Mouse (Mus musculus) hindbrain, embryonic 11.5 days (tissue): Measurements from ENCODE around the gene Sptb. TPM values are rescaled to one million over a fixed set of nuclear protein-coding genes. Genes with fewer than 3 reads are reported as not detected.

Experiments
- ATAC-seq: fragments of 200-750 bp; cut with Nextera tagmentation; 2 replicates; pipeline ENCODE4 v1.8.0; 2017; ENCODE audit warnings: mild to moderate bottlenecking, moderate TSS enrichment, moderate library complexity; ENCODE audit not compliant: low FRiP score
- DNase-seq: peaks from one replicate; pipeline ENCODE4 v3.0.0-alpha.2; 2015; ENCODE audit warnings: low spot score
- H3K27ac ChIP-seq: fragments of 300-500 bp; sonication (generic); 2 replicates; pipeline ENCODE4 v1.5.1; 2014; ENCODE audit warnings: mild to moderate bottlenecking, low read depth, low read length
- H3K27me3 ChIP-seq: fragments of 300-500 bp; sonication (generic); 2 replicates; pipeline ENCODE4 v1.6.1; 2014; ENCODE audit warnings: mild to moderate bottlenecking, low read length, moderate library complexity, mixed read lengths; ENCODE audit not compliant: control insufficient read depth, insufficient read depth
- H3K36me3 ChIP-seq: fragments of 300-500 bp; sonication (generic); 2 replicates; pipeline ENCODE4 v1.6.1; 2014; ENCODE audit warnings: mild to moderate bottlenecking, low read length, moderate library complexity, mixed read lengths; ENCODE audit not compliant: control insufficient read depth, insufficient read depth
- H3K4me1 ChIP-seq: fragments of 300-500 bp; sonication (generic); replicated peaks from 2 replicates; pipeline ENCODE4 v1.6.1; 2014; ENCODE audit warnings: low read length, mixed read lengths; ENCODE audit not compliant: control insufficient read depth, insufficient read depth
- H3K4me2 ChIP-seq: fragments of 300-500 bp; sonication (generic); replicated peaks from 2 replicates; pipeline ENCODE4 v1.6.1; 2014; ENCODE audit warnings: mild to moderate bottlenecking, low read depth, low read length
- H3K4me3 ChIP-seq: fragments of 300-500 bp; sonication (generic); 2 replicates; pipeline ENCODE4 v1.5.1; 2014; ENCODE audit warnings: low read depth, low read length
- H3K9ac ChIP-seq: fragments of 300-500 bp; sonication (generic); 2 replicates; pipeline ENCODE4 v1.6.1; 2014; ENCODE audit warnings: low read depth, low read length
- H3K9me3 ChIP-seq: fragments of 300-500 bp; sonication (generic); 2 replicates; pipeline ENCODE4 v1.6.1; 2016; ENCODE audit warnings: low read length; ENCODE audit not compliant: control insufficient read depth
- WGBS: fragments of 180-500 bp; shearing (Covaris S2); extraction: QIAGEN DNeasy Blood & Tissue Kit; methylation state at CpG from one replicate; pipeline ENCODE4 v1.1.7; 2014; 5-methylcytosine and 5-hydroxymethylcytosine counted together
- polyA plus RNA-seq: library from polyadenylated mRNA; unstranded; fragments of >200 nt; fragmentation: Nextera tagmentation; extraction: Ambion mirVana; gene quantifications from 2 replicates; pipeline ENCODE4 v1.2.1, GENCODE M21; 2014

The Sptb gene
- polyA plus RNA-seq, 1 experiment from 2014 or later: 3.6 TPM

- Histone ChIP-seq H3K27ac (no peak overlapping the region), H3K4me1 (no peaks in the 10 kb centered on the region), H3K4me3 (no peak overlapping the region), H3K4me2 (no peak overlapping the region), H3K9me3 (no peaks in the 10 kb centered on the region), H3K36me3 (no peaks in the 10 kb centered on the region), H3K27me3 (no peaks in the 10 kb centered on the region), H3K9ac (no peak overlapping the region)
- 62% methylated on average over 4 of the region's 4 CpGs for WGBS
- ATAC-seq (no peak), DNase-seq (no peak)
Measured at GRCm38 (mm10) chr12:76604546-76604945, 105.8 kb downstream of the Sptb start.

GRCm38 (mm10) chr12:76603779-76604178, 106.6 kb downstream of the Sptb start:
- Histone ChIP-seq H3K27ac (no peak overlapping the region), H3K4me3 (no peak overlapping the region), H3K27me3 (no peaks in the 10 kb centered on the region), H3K4me1 (no peaks in the 10 kb centered on the region), H3K9ac (no peak overlapping the region), H3K9me3 (no peaks in the 10 kb centered on the region), H3K36me3 (no peaks in the 10 kb centered on the region), H3K4me2 (no peak overlapping the region)
- ATAC-seq (no peak), DNase-seq (no peak)
- 92% methylated on average over 9 of the region's 9 CpGs for WGBS

GRCm38 (mm10) chr12:76598196-76598928, 112.0 kb downstream of the Sptb start:
- Histone ChIP-seq H3K4me2 (no peak overlapping the region), H3K9me3 (no peaks in the 10 kb centered on the region), H3K36me3 (no peaks in the 10 kb centered on the region), H3K4me3 (no peak overlapping the region), H3K27ac (no peak overlapping the region), H3K9ac (no peak overlapping the region), H3K27me3 (no peaks in the 10 kb centered on the region), H3K4me1 (no peaks in the 10 kb centered on the region)
- ATAC-seq: no peak
- no peak for DNase-seq
- 78% methylated on average over 24 of the region's 24 CpGs for WGBS

GRCm38 (mm10) chr12:76597577-76598100, 112.7 kb downstream of the Sptb start:
- Histone ChIP-seq H3K4me3 (no peak overlapping the region), H3K36me3 (no peaks in the 10 kb centered on the region), H3K27ac (no peak overlapping the region), H3K9me3 (no peaks in the 10 kb centered on the region), H3K9ac (no peak overlapping the region), H3K27me3 (no peaks in the 10 kb centered on the region), H3K4me1 (no peaks in the 10 kb centered on the region), H3K4me2 (no peak overlapping the region)
- DNase-seq (no peak), ATAC-seq (no peak)
- 80% methylated on average over 15 of the region's 15 CpGs for WGBS

GRCm38 (mm10) chr12:76596292-76597023, 113.9 kb downstream of the Sptb start:
- Histone ChIP-seq H3K4me3 (no peak overlapping the region), H3K27me3 (no peaks in the 10 kb centered on the region), H3K27ac (no peak overlapping the region), H3K4me2 (no peak overlapping the region), H3K9me3 (no peaks in the 10 kb centered on the region), H3K4me1 (no peaks in the 10 kb centered on the region), H3K36me3 (no peaks in the 10 kb centered on the region), H3K9ac (peak overlapping the region; percentile 15; the same call in 1 of the 2 replicates)
- ATAC-seq (no peak), DNase-seq (peak; percentile 84)
- WGBS: 62% methylated on average over 15 of the region's 15 CpGs

- Histone ChIP-seq H3K4me2 (no peak overlapping the region), H3K36me3 (no peaks in the 10 kb centered on the region), H3K9me3 (no peaks in the 10 kb centered on the region), H3K4me1 (no peaks in the 10 kb centered on the region), H3K9ac (no peak overlapping the region), H3K27ac (no peak overlapping the region), H3K4me3 (no peak overlapping the region), H3K27me3 (no peaks in the 10 kb centered on the region)
- WGBS: 88% methylated on average over 2 of the region's 2 CpGs
- ATAC-seq: no peak
- no peak for DNase-seq
Measured at GRCm38 (mm10) chr12:76595830-76596229, 114.5 kb downstream of the Sptb start.

GRCm38 (mm10) chr12:76594556-76594955, 115.8 kb downstream of the Sptb start:
- no peak for DNase-seq
- Histone ChIP-seq H3K9ac (no peak overlapping the region), H3K9me3 (no peaks in the 10 kb centered on the region), H3K4me2 (no peak overlapping the region), H3K27ac (no peak overlapping the region), H3K4me3 (no peak overlapping the region), H3K4me1 (no peaks in the 10 kb centered on the region), H3K27me3 (no peaks in the 10 kb centered on the region), H3K36me3 (no peaks in the 10 kb centered on the region)
- WGBS: 66% methylated on average over 3 of the region's 3 CpGs
- no peak for ATAC-seq

GRCm38 (mm10) chr12:76593839-76594322, 116.5 kb downstream of the Sptb start:
- 19% methylated on average over 7 of the region's 7 CpGs for whole genome bisulfite sequencing
- DNase-seq: no peak

More at GRCm38 (mm10) chr12:76593839-76594322, 116.5 kb downstream of the Sptb start:
- no peaks in the 10 kb centered on the region for H3K9me3 ChIP-seq
- no peak for ATAC-seq
- H3K27ac ChIP-seq: no peak overlapping the region
- no peaks in the 10 kb centered on the region for H3K27me3 ChIP-seq
- H3K4me1 ChIP-seq: no peaks in the 10 kb centered on the region
- H3K9ac ChIP-seq: no peak overlapping the region
- no peak overlapping the region for H3K4me2 ChIP-seq
- no peak overlapping the region for H3K4me3 ChIP-seq
- H3K36me3 ChIP-seq: no peaks in the 10 kb centered on the region
